Mouse (Mus musculus) adrenal gland, postnatal 10 days (tissue): ENCODE measurements around the gene Cenpf. TPM values are rescaled to one million over a fixed set of nuclear protein-coding genes. Genes with fewer than 3 reads are reported as not detected.

Source experiments
- DNase-seq: peaks from one replicate; pipeline ENCODE4 v3.0.0; 2021; ENCODE audit warnings: mixed read lengths
- total RNA-seq, 2 experiments: library from RNA; stranded (reverse); gene quantifications; 2 replicates each; pipeline ENCODE4 v1.2.3; 2021

The Cenpf gene
- total RNA-seq, 2 experiments from 2014 or later: 12.0 to 16.0 TPM

DNA sequence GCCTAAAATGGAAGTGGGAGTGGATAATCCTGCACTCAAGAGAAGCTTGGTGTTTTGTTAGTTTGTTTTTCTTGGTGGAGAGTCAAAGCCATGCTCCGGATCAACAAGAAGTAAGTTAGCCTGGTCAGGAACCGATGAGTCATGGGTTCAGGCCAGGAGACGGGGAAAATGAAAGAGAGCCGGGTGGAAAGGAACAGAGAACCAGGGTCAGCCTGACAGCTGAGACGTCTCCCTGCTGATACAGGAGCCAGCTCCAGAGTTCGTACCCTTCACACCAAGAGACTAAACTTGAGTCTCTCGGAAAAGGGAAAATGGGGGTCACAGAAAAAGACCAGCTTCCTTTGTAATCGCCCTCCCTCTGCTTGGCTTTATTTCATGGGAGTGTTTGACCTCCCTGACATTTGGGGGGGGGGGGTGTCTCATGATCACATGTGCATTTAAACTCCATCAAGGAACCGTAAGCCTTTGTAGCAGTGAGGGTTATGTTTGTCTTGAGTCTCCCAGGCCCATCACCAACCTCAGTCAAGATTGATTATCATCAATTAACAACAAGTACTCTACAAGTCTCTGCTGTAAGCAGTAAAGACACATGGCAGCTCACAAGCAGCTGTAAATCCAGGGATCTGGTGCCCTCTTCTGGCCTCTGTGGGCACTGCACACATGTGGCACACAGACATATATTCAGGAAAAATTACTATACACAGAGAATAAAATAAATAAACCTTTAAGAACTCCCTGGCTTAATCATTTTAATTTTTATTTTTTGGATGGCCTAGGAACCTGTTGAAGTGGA, 59.7 kb downstream of the Cenpf start:
- peak; percentile 83 for DNase-seq

DNA sequence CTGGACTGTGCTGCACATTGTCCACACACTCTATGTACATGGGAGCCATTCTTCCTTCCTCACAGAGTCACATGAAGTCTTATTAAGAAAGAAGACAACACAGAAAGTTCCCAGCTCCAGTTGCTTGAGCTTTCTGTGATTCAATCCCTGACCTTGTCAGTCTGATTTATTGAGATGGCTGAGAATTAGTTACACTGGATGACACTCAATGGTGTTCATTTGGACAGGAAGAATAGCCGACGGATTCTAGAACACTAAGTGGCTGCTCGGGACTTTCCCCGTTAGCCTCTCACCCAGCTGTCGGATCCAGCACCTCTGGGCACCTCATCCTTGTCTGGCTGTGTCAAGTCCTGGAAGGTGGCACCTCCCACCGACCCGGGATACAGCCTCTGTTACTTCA, 63.1 kb downstream of the Cenpf start:
- no peak for DNase-seq

DNA sequence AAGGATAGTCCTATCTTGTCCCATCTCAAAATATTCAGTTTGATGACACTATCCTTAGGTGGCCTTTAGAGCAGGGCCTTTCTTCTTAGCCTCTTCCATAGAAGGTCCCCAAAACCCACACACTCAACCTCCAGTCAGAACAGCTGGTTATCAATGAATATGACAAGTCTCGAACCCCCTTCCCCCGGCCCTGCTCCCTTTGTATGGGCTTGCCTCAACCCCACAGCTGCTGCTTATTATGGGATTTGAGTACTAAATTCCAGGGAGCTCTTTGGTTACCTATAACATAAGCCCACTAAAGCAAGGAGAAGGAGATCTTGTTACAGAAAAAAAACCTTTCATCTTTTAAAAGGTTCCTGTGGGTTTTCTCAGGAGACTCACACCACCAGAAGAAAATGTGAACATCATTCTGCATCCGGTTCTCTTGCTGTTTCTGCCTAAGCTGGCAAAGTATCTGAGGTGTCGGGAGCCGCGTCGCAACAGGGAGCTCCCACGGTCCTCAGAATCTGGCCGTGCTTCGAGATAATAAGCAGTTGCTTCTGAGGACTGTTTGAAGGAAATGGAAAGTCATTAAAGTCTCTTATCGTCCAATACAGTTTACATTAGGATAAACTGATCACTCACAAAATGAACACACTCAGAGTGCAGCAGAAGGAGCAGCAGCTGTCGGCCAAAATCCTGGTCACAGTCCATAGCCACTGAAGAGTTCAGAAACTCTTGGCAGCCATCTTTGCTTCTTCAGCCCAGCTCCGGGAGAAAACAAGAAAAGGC, 68.7 kb downstream of the Cenpf start:
- DNase-seq: no peak

DNA sequence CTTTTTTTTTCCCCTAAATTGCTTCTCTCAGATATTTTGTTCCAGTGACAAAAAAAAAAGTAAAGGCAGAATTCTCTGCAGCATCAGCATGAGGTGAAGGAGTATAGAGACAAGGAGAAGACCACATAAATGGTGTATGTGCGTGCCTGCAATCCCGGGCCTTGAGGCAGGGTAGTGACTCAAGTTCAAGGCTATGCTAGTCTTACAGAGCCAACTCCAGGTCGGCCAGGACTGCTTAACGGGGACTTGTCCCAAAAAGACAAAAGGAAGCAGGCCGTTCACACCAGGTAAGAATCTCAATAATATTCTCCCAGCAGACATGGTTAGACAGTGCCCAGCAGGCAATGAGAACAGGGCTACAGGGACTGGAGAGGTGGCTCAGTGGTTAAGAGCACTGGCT, 70.5 kb downstream of the Cenpf start:
- no peak for DNase-seq

DNA sequence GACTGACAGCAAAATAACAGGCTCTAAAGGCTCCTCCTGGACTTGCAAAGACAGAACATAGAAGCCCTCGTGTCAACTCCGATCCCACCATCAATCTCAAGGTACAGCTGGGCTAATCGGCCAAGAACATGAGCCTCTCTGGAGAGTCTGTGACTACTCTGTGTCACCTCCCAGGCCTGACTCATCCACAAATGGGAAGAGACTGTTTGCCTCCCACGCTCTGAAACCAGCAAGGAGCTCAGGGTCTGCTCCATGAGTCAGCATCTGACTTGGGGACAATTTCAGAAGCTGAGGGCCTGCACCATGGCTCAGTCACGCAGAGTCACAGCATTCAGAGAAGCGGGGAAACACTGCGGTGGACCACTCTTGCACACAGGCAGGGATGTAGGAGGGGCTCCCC, 72.6 kb downstream of the Cenpf start:
- peak; percentile 33 for DNase-seq

DNA sequence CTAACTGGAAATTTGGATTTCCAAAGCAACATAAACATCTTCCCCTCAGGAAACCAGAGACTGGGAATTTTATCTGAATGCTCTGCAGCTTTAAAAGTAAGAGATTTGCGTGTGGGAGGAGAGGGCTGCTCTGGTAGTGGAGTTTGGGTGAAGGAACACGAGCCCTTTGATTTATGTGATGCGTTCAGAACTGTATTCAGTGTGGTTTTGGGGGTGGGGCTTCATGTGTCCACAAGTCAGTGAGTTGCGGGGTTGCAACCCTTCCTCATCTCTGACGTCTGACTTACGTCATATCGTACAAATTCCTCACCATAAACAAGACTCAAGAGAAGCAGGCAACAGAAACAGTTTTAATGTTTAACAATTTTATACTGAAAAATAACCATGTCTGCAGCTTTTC, 74.8 kb downstream of the Cenpf start:
- DNase-seq: no peak

DNA sequence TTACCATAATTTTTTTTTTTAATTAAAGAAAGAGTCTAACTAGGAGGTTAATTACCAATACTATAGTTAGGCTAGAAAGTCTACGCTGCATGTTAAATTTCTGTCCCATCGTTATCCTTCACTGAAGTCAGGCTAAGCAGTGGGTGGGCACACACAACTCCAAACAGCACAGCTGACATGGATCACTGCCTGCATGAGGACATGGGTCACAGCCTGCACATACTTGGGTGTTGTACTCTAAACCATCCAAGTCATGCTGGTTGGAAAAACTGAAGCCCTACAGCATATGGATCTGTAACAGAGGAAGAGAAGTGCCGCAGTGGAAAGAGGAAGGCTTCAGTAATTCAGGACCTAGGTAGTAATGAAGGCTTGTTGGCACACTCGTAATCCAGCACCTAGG, 76.1 kb downstream of the Cenpf start:
- DNase-seq: no peak

DNA sequence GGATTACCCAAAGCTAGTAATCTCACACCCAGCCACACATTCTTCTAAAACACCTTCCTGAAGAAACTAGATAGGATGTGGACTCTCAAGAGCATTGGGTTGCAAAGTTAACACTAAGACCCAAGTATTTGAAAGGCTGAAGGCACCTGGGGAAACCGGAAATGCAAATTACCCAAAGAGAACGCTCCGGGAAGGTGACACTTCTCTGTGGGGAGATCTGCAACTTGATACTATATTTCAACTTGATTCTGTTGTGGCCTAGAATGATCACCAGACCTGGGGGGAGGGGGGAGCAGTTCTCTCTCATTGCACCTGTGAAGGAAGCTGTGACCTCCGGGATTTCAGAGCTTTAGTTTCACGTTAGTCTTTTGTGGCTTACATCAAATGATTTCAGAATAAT, 79.2 kb downstream of the Cenpf start:
- DNase-seq: no peak

DNA sequence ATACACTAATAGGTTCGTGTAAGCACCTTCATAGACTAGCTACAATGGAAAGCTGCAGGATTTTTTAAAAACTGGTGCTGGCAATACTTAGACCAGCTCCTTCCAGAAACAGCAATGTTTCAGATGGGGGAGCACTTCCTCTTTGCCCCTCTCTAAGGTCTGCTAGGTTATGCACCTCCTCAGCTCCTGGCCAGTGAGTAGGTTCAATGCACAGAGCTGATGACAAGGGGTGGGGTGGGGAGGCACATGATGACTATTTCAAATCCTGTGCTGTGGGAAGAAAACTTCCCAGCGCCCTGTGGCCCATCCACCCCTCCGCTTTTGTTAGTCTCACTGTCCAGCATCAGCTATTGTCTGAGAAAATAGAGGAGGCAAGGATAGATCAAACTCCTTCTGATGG, 79.8 kb downstream of the Cenpf start:
- DNase-seq: no peak

DNA sequence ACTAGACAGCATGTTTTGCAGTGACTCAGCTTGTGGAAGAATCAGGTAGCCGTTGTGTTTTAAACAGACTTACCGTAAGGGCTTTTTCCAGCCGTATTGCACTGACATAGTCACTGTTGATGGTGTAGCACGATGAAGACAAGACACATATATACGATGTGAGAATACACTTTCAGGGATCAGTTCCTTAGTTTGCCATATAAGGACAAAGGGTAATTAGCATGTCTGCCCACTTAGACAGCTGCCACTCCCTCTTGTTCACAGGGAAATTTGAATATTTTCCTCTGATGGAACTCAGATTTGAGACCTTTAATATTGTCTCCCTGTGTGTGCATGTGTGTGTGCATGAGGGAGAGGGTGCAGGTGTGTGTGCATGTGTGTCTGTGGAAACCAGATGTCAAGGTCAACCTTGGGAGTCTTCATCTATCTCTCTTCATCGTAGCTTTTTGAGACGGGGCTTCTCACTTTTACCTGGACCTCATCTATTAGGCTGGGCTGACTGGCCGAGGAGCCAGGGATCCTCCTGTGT, 82.2 kb downstream of the Cenpf start:
- no peak for DNase-seq

DNA sequence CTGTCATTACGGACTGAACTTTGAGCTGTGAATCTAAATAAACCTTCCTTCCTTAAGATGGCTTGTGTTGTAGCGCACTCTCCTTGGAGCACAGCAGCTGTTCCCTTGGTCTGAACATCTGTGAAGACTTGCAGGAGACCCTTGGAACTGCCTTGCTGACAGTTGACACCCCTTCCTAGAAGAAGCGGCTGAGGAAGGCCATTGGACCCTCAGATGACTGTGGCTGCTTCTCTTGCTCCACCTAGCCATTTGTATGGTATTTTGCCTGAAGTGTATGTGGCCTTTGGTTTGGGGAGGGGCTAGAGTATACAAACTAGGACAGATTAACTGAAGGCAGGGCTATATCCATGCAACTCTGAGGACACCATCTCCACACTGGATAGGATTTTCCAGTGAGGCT, 90.8 kb downstream of the Cenpf start:
- no peak for DNase-seq

Other genes starting within 250 kb of the Cenpf start
- 10 to 100 TPM; 24.1 to 27.7 TPM for gene Ptpn14, start 40.2 kb upstream of the Cenpf start, total RNA-seq
- gene Smyd2, start 234.3 kb upstream of the Cenpf start, total RNA-seq: 10 to 100 TPM; 71.2 to 81.6 TPM